Mouse (Mus musculus): Measurements from ENCODE around the gene Psmc3ip.
A peak's percentile ranks its signal among the peaks of the same experiment; 100 is the strongest.

Psmc3ip gene

GRCm38 (mm10) chr11:101119761-101120544 is 24.7 kb upstream of the Psmc3ip start, which contains the start of the genes Retreg3 and Tubg1:
Retreg3 (minus strand) TSS chr11:101119893.
Tubg1 (plus strand) TSS chr11:101119938.
- peak; percentile 90 for ATAC-seq (ENCODE audit: insufficient number of reproducible peaks, low FRiP score, low TSS enrichment)

- ATAC-seq (ENCODE audit: insufficient number of reproducible peaks, low FRiP score, low TSS enrichment), result peak; percentile 55; the same call in 1 of the 2 replicates
These were observed 24.0 kb upstream of the Psmc3ip start for GRCm38 (mm10) chr11:101119131-101119760.

- no peak for ATAC-seq (ENCODE audit: insufficient number of reproducible peaks, low FRiP score, low TSS enrichment)
These were observed 22.9 kb upstream of the Psmc3ip start for GRCm38 (mm10) chr11:101118105-101118504.

GRCm38 (mm10) chr11:101115564-101115963 is 20.3 kb upstream of the Psmc3ip start:
- ATAC-seq (ENCODE audit: insufficient number of reproducible peaks, low FRiP score, low TSS enrichment), result no peak

- no peak for ATAC-seq (ENCODE audit: insufficient number of reproducible peaks, low FRiP score, low TSS enrichment)
These were observed 16.9 kb upstream of the Psmc3ip start for GRCm38 (mm10) chr11:101112186-101112585.

- ATAC-seq (ENCODE audit: insufficient number of reproducible peaks, low FRiP score, low TSS enrichment), result no peak
These were observed 15.9 kb upstream of the Psmc3ip start for GRCm38 (mm10) chr11:101111178-101111577.

- no peak for ATAC-seq (ENCODE audit: insufficient number of reproducible peaks, low FRiP score, low TSS enrichment)
These were observed 15.5 kb upstream of the Psmc3ip start for GRCm38 (mm10) chr11:101110708-101111107.

- no peak for ATAC-seq (ENCODE audit: insufficient number of reproducible peaks, low FRiP score, low TSS enrichment)
These were observed 14.1 kb upstream of the Psmc3ip start for GRCm38 (mm10) chr11:101109351-101109750.

- no peak for ATAC-seq (ENCODE audit: insufficient number of reproducible peaks, low FRiP score, low TSS enrichment)
These were observed 7.8 kb upstream of the Psmc3ip start for GRCm38 (mm10) chr11:101103011-101103410.

GRCm38 (mm10) chr11:101098231-101098630 is 3.0 kb upstream of the Psmc3ip start:
- no peak for ATAC-seq (ENCODE audit: insufficient number of reproducible peaks, low FRiP score, low TSS enrichment)

- no peak for ATAC-seq (ENCODE audit: insufficient number of reproducible peaks, low FRiP score, low TSS enrichment)
These were observed 314 bp downstream of the Psmc3ip start for GRCm38 (mm10) chr11:101094930-101095313.

GRCm38 (mm10) chr11:101089931-101090330 is 5.3 kb downstream of the Psmc3ip start:
- ATAC-seq (ENCODE audit: insufficient number of reproducible peaks, low FRiP score, low TSS enrichment), result no peak

- no peak for ATAC-seq (ENCODE audit: insufficient number of reproducible peaks, low FRiP score, low TSS enrichment)
These were observed 7.6 kb downstream of the Psmc3ip start for GRCm38 (mm10) chr11:101087682-101088055.

- peak; percentile 37; the same call in 1 of the 2 replicates for ATAC-seq (ENCODE audit: insufficient number of reproducible peaks, low FRiP score, low TSS enrichment)
These were observed 8.2 kb downstream of the Psmc3ip start, which contains the start of gene Mlx for GRCm38 (mm10) chr11:101086756-101087681. Mlx (plus strand) TSS chr11:101087277.

- no peak for ATAC-seq (ENCODE audit: insufficient number of reproducible peaks, low FRiP score, low TSS enrichment)
These were observed 8.9 kb downstream of the Psmc3ip start for GRCm38 (mm10) chr11:101086323-101086674.

- ATAC-seq (ENCODE audit: insufficient number of reproducible peaks, low FRiP score, low TSS enrichment), result no peak
These were observed 9.5 kb downstream of the Psmc3ip start for GRCm38 (mm10) chr11:101085617-101086322.

- ATAC-seq (ENCODE audit: insufficient number of reproducible peaks, low FRiP score, low TSS enrichment), result no peak
These were observed 10.4 kb downstream of the Psmc3ip start for GRCm38 (mm10) chr11:101084811-101085210.

- ATAC-seq (ENCODE audit: insufficient number of reproducible peaks, low FRiP score, low TSS enrichment), result no peak
These were observed 11.0 kb downstream of the Psmc3ip start for GRCm38 (mm10) chr11:101084246-101084645.

GRCm38 (mm10) chr11:101083083-101083697 is 12.0 kb downstream of the Psmc3ip start:
- ATAC-seq (ENCODE audit: insufficient number of reproducible peaks, low FRiP score, low TSS enrichment), result no peak

Measured in cerebellum, adult (tissue).